Mouse (Mus musculus) naive thymus-derived CD4-positive, alpha-beta T cell, adult 2 months (primary cell): ENCODE data around the gene Elp6.
"Not testable (repeated sequence)": the region's sequence is repeated elsewhere in the genome, so short reads cannot be mapped to it uniquely, and the experiment has no call there.

Experiments
- DNase-seq: peaks from one replicate; pipeline ENCODE4 v3.0.0-alpha.2; 2011; ENCODE audit warnings: low read depth

Elp6 gene

GRCm38 (mm10) chr9:110316503-110316902 lies 11.5 kb downstream of the Elp6 start:
- DNase-seq = no peak

DNA sequence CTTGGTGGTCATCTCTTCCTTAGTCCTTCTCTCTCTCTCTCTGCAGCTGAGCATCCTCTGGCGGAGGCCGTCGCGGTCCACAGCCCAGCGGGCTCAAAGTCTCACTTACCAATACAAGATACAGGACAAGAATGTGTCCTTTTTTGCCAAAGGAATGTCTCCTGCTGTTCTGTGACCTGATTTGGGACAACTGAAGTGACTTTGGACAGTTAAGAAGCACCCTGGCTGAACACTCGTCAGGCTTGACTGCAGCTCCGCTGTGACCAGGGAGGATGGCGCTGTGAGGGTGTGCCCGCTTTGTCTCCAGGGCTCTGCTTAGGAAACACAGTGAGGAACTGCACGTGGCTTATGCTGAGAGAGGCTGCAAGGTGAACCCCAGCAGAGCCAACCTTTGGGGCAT lies 15.8 kb downstream of the Elp6 start:
- DNase-seq = no peak

- DNase-seq = no peak
Measured at GRCm38 (mm10) chr9:110322972-110323371, 18.0 kb downstream of the Elp6 start.

GRCm38 (mm10) chr9:110324181-110324580 lies 19.2 kb downstream of the Elp6 start:
- no peak for DNase-seq

GRCm38 (mm10) chr9:110328178-110328577 lies 23.2 kb downstream of the Elp6 start:
- no peak for DNase-seq

DNA sequence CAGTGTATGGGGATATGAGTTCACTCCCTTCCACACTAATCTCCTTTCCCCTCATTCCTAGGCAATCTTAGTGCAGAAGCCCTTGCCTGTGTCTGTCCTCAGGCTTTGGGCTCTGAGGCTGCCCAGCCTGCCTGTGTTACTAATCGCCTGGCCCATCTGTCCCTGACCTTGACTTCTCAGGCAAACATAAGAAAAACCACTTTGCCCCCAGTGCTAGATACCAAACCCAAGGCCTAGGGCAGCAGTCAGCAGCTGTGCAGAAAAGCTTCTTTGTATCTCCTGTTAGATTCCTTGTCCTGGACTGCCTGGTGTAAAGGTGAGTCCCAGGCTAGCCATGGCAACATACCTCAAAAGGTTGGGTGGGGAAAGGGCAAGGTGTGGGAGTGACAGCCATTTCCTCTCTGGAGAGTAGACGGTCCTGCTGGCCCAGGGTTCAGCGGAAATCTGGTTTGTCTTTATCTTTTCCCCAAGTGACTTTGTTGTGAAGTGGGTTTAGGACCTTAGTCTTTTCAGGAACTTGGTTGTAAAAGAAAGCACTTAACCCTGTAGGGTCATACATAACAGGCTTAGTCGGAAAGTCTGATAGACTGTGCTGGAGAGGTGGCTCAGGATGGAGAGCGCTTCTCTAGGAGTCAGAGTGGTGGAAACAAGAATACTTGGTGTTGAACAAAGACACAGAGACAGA lies 24.1 kb downstream of the Elp6 start:
- DNase-seq = peak; percentile 49

- DNase-seq = peak; percentile 69
Measured at GRCm38 (mm10) chr9:110329655-110330054, 24.7 kb downstream of the Elp6 start.

GRCm38 (mm10) chr9:110330341-110330740 lies 25.4 kb downstream of the Elp6 start:
- DNase-seq = peak; percentile 31

GRCm38 (mm10) chr9:110330913-110331312 lies 25.9 kb downstream of the Elp6 start:
- not testable (repeated sequence) for DNase-seq

DNA sequence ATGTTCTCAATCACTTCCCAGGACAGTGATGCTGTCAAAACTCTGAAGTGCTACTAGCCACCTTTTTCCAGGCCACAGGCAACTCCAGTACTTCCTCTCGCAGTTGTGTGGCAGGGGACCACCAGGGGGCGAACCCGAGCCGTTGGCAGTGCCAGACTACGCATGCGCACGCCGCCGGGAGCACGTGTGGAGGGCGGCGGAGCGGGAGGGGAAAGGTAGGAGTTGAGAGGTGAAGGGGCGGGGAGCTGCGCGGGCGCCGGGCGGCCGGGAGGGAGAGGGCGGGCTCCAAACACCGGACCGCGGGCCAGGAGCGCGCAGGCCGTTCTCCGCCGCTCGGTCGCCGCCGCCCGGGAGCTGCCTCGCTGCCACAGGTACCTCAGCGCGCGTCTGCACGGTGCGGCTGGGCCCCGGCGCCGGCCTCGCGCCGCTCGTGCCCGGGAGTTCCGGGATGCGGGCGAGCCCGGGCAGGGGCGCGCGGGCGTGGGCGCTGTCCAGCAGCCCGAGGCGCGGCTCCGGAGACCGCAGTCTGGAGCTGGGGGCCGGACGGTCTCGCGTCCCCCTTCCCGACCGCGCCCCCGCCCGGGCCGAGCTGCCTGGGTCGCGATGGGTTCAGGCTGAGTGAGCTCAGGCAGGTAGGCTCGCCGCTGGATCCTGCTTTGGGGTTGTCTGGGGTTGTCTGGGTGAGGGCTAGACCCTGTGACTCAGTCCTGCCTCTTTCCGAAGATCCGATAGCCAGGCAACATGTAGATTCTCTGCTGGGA lies 28.3 kb downstream of the Elp6 start, which contains the start of gene Scap:
Gene Scap, plus strand, starts transcription at position 154 of the 761 bp plus-strand sequence.
- peak; percentile 98 for DNase-seq

GRCm38 (mm10) chr9:110333896-110334259 lies 28.9 kb downstream of the Elp6 start:
- no peak for DNase-seq

GRCm38 (mm10) chr9:110334849-110335248 lies 29.9 kb downstream of the Elp6 start:
- DNase-seq = no peak

GRCm38 (mm10) chr9:110340037-110340750 lies 35.2 kb downstream of the Elp6 start:
- no peak for DNase-seq

DNA sequence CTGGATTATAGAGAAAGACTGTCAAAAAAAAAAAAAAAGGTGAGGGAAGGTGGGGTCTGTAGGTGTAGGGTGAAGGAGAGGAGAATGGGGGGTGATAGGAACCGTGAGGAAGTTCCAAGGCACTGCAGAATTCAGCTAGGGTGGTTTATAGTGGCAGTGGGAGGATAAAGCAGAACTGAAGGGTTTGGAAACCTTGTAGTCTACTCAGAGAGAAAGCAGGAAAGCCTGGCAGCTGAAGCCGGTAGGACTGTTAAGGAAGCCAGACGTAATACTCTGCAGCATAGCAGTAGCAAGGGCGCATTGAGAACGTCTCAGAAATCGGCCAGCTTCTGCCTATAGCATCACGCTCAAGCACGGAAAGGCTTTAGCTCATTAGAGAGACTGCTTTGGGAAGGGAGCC lies 37.0 kb downstream of the Elp6 start:
- no peak for DNase-seq

DNA sequence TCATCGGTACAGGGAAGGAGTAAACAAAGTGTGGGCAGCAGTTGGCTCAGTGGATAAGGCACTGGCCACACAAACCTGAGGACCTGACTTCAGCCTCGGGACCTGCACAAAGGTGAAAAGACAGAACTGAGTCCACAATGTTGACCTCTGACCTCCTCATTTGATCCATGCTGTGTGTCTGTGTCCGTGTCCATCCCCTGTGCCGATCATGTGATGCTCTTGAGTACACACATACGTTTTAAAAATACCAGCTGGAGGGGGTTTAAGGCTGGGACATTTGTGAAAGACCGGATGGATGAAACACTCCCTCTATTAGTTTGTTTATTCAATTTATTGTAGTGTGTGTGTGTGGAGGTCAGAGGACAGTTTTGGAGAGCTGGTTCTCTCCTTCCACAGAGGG lies 38.8 kb downstream of the Elp6 start:
- DNase-seq = no peak

GRCm38 (mm10) chr9:110345057-110345739 lies 40.2 kb downstream of the Elp6 start:
- DNase-seq = no peak

- DNase-seq = no peak
Measured at GRCm38 (mm10) chr9:110348899-110349298, 43.9 kb downstream of the Elp6 start.

- no peak for DNase-seq
Measured at GRCm38 (mm10) chr9:110350188-110350587, 45.2 kb downstream of the Elp6 start.

DNA sequence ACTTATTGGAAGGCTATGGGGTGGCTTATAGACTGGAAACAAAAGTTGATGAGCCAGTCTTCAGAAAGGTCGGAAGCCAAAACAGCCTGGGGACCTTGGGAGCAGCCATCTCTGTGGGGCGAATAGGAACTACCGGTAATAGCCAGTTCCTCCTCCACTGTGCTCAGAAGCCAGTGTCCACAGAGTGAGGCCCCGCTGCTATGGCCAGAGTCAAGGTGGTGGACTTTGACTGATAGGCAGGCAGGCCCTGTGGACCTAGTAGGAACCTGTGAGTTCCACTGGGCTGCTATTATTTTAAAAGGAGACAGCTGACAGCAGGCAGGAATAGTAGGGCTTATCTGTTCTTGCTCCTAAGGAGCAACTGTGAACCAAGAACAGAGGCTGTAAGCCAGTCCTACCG lies 45.6 kb downstream of the Elp6 start:
- DNase-seq = no peak

- no peak for DNase-seq
Measured at GRCm38 (mm10) chr9:110351350-110351749, 46.4 kb downstream of the Elp6 start.

- DNase-seq = no peak
Measured at GRCm38 (mm10) chr9:110351932-110352632, 47.1 kb downstream of the Elp6 start.

DNA sequence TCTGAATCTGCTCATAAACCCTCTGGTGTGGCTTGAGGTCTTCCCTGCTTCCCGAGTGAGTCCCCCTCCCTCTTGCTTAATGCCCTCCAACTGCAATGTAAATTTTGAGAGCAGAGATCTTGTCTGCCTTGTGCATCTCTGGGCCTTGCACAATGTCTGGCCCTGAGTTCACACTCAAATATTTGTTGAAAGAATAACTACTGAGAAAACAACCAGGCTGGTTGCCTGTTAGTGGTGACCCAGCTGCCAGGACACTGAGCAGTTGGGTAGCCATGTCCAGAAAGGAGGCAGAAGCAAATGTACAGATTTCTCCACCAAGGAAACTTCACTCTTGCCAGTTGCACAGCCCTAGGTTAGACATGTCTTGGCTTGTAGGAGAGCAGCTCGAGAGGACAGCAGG lies 53.4 kb downstream of the Elp6 start:
- DNase-seq = no peak
